Mouse (Mus musculus): ENCODE data around the gene Htr3a.

Htr3a gene

GRCm38 (mm10) chr9:48910885-48911537, at the start of gene Htr3a:
Htr3a (minus strand) TSS chr9:48911099.
- ChIA-PET CTCF (interaction anchor here in 3 of 4 experiments (0.5 to 1.6 kb wide), 4 partner anchors 16 to 61 kb away, joined by 3 to 4 read pairs (median 3); no protein-coding TSS in a partner anchor), POLR2A (interaction anchor here in 2 of 4 experiments (0.6 to 1.2 kb wide), 6 partner anchors 21 to 887 kb away, joined by 3 to 7 read pairs (median 4); no protein-coding TSS in a partner anchor)

GRCm38 (mm10) chr9:48947565-48947964, 36.7 kb upstream of the Htr3a start:
- POLR2A ChIA-PET: interaction anchor here in 1 of 4 experiments (1.2 kb wide), 1 partner anchor 53 kb away, joined by 3 read pairs; no protein-coding TSS in a partner anchor
- CTCF ChIA-PET: interaction anchor here in 1 of 4 experiments (0.7 kb wide), 1 partner anchor 25 kb away, joined by 4 read pairs; no protein-coding TSS in a partner anchor

GRCm38 (mm10) chr9:48942349-48942748, 31.4 kb upstream of the Htr3a start:
- ChIA-PET POLR2A (interaction anchor here in 1 of 4 experiments (0.5 kb wide), 1 partner anchor 16 kb away, joined by 4 read pairs; no protein-coding TSS in a partner anchor), CTCF (interaction anchor here in 3 of 4 experiments (0.6 to 0.7 kb wide), 3 partner anchors 19 to 546 kb away, joined by 3 to 6 read pairs (median 3); no protein-coding TSS in a partner anchor)

- ChIA-PET POLR2A (interaction anchor here in 3 of 4 experiments (0.6 kb wide), 3 partner anchors 34 to 642 kb away, joined by 3 to 4 read pairs (median 3); no protein-coding TSS in a partner anchor), CTCF (interaction anchor here in 3 of 4 experiments (0.6 to 0.7 kb wide), 5 partner anchors 34 to 1714 kb away, joined by 3 to 9 read pairs (median 4); no protein-coding TSS in a partner anchor)
These were observed 18.5 kb upstream of the Htr3a start for GRCm38 (mm10) chr9:48929436-48929835.

- ChIA-PET CTCF (interaction anchor here in 2 of 4 experiments (0.6 kb wide), 2 partner anchors 33 to 395 kb away, joined by 4 to 5 read pairs; no protein-coding TSS in a partner anchor), POLR2A (no interaction called here)
These were observed 17.9 kb upstream of the Htr3a start for GRCm38 (mm10) chr9:48928781-48929180.

- CTCF ChIA-PET: interaction anchor here in 1 of 4 experiments (0.5 kb wide), 1 partner anchor 210 kb away, joined by 3 read pairs; no protein-coding TSS in a partner anchor
- POLR2A ChIA-PET: interaction anchor here in 2 of 4 experiments (0.6 to 1.0 kb wide), 3 partner anchors 9 to 65 kb away, joined by 3 read pairs; no protein-coding TSS in a partner anchor
These were observed 5.3 kb upstream of the Htr3a start for GRCm38 (mm10) chr9:48916011-48916788.

- CTCF ChIA-PET: no interaction called here
- POLR2A ChIA-PET: no interaction called here
These were observed 6.5 kb downstream of the Htr3a start for GRCm38 (mm10) chr9:48904421-48904820.

GRCm38 (mm10) chr9:48903766-48904165, 7.1 kb downstream of the Htr3a start:
- ChIA-PET POLR2A (no interaction called here), CTCF (interaction anchor here in 1 of 4 experiments (0.6 kb wide), 1 partner anchor 1386 kb away, joined by 3 read pairs; no protein-coding TSS in a partner anchor)

- POLR2A ChIA-PET: interaction anchor here in 2 of 4 experiments (0.7 to 1.1 kb wide), 3 partner anchors 9 to 251 kb away, joined by 3 read pairs; no protein-coding TSS in a partner anchor
- CTCF ChIA-PET: interaction anchor here (0.5 to 1.6 kb wide), 9 partner anchors 17 to 253 kb away, joined by 3 to 5 read pairs (median 3); partner anchors contain the start of gene Tmprss5 (in 1 of the 4)
These were observed 12.3 kb downstream of the Htr3a start for GRCm38 (mm10) chr9:48898551-48898950.

- CTCF ChIA-PET: interaction anchor here (0.6 to 3.7 kb wide), 15 partner anchors 32 to 469 kb away, joined by 3 to 31 read pairs (median 5); no protein-coding TSS in a partner anchor
- POLR2A ChIA-PET: interaction anchor here in 2 of 4 experiments (0.6 to 1.1 kb wide), 3 partner anchors 27 to 77 kb away, joined by 4 to 8 read pairs (median 5); no protein-coding TSS in a partner anchor
These were observed 14.9 kb downstream of the Htr3a start for GRCm38 (mm10) chr9:48895819-48896536.

- ChIA-PET CTCF (interaction anchor here (0.6 to 3.7 kb wide), 20 partner anchors 12 to 1028 kb away, joined by 3 to 31 read pairs (median 4); no protein-coding TSS in a partner anchor), POLR2A (interaction anchor here in 1 of 4 experiments (0.6 to 1.1 kb wide), 2 partner anchors 54 to 71 kb away, joined by 3 read pairs; no protein-coding TSS in a partner anchor)
These were observed 16.1 kb downstream of the Htr3a start for GRCm38 (mm10) chr9:48894755-48895154.

GRCm38 (mm10) chr9:48893986-48894385, 16.9 kb downstream of the Htr3a start:
- CTCF ChIA-PET: interaction anchor here (0.5 to 3.7 kb wide), 16 partner anchors 9 to 300 kb away, joined by 3 to 31 read pairs (median 6); no protein-coding TSS in a partner anchor
- POLR2A ChIA-PET: no interaction called here

- CTCF ChIA-PET: interaction anchor here in 3 of 4 experiments (0.6 to 1.1 kb wide), 3 partner anchors 18 to 241 kb away, joined by 3 read pairs; no protein-coding TSS in a partner anchor
These were observed 21.8 kb downstream of the Htr3a start for GRCm38 (mm10) chr9:48889093-48889492.

GRCm38 (mm10) chr9:48872896-48873295, 38.0 kb downstream of the Htr3a start:
- CTCF ChIA-PET: interaction anchor here in 2 of 4 experiments (0.9 to 1.3 kb wide), 2 partner anchors 13 kb away, joined by 3 to 5 read pairs; no protein-coding TSS in a partner anchor
- POLR2A ChIA-PET: no interaction called here

More at GRCm38 (mm10) chr9:48889093-48889492, 21.8 kb downstream of the Htr3a start:
- POLR2A ChIA-PET: interaction anchor here in 3 of 4 experiments (0.8 to 2.1 kb wide), 6 partner anchors 8 to 394 kb away, joined by 3 to 7 read pairs (median 3); partner anchors contain the start of genes Gm5617 (in 1 of the 3), Htr3a (in 1 of the 3) and Rbm7 (in 1 of the 3)

GRCm38 (mm10) chr9:48866523-48867121, 44.3 kb downstream of the Htr3a start:
- ChIA-PET POLR2A (interaction anchor here in 2 of 4 experiments (0.6 kb wide), 2 partner anchors 55 to 271 kb away, joined by 3 read pairs; no protein-coding TSS in a partner anchor), CTCF (interaction anchor here in 1 of 4 experiments (1.4 kb wide), 1 partner anchor 222 kb away, joined by 5 read pairs; no protein-coding TSS in a partner anchor)

GRCm38 (mm10) chr9:48865235-48865634, 45.7 kb downstream of the Htr3a start:
- ChIA-PET CTCF (interaction anchor here in 2 of 4 experiments (0.7 to 1.4 kb wide), 3 partner anchors 10 to 366 kb away, joined by 3 to 12 read pairs (median 5); no protein-coding TSS in a partner anchor), POLR2A (interaction anchor here in 1 of 4 experiments (0.6 kb wide), 1 partner anchor 25 kb away, joined by 3 read pairs; no protein-coding TSS in a partner anchor)

GRCm38 (mm10) chr9:48861481-48861880, 49.4 kb downstream of the Htr3a start:
- ChIA-PET POLR2A (interaction anchor here in 1 of 4 experiments (0.7 to 1.5 kb wide), 2 partner anchors 164 to 394 kb away, joined by 3 read pairs; no protein-coding TSS in a partner anchor), CTCF (interaction anchor here in 3 of 4 experiments (0.6 to 3.7 kb wide), 7 partner anchors 22 to 217 kb away, joined by 3 to 58 read pairs (median 9); no protein-coding TSS in a partner anchor)
